Mouse (Mus musculus) hindbrain, embryonic 16.5 days (tissue): ENCODE results near the gene Polr3e. TPM values are rescaled to one million over a fixed set of nuclear protein-coding genes. Genes with fewer than 3 reads are reported as not detected.

Experiments used
- ATAC-seq: fragments of 200-750 bp; cut with Nextera tagmentation; 2 replicates; pipeline ENCODE4 v1.8.0; 2017; ENCODE audit warnings: moderate TSS enrichment, moderate library complexity
- H3K27ac ChIP-seq: fragments of 300-500 bp; sonication (generic); 2 replicates; pipeline ENCODE4 v1.5.1; 2014; ENCODE audit warnings: low read depth, mild to moderate bottlenecking, control low read depth, low read length, moderate library complexity
- H3K27me3 ChIP-seq: fragments of 300-500 bp; sonication (generic); replicated peaks from 2 replicates; pipeline ENCODE4 v1.6.1; 2014; ENCODE audit warnings: low read length; ENCODE audit not compliant: control insufficient read depth, insufficient read depth
- H3K36me3 ChIP-seq: fragments of 300-500 bp; sonication (generic); 2 replicates; pipeline ENCODE4 v1.6.1; 2014; ENCODE audit warnings: mild to moderate bottlenecking, low read length, moderate library complexity, mixed read lengths; ENCODE audit not compliant: control insufficient read depth, insufficient read depth
- H3K4me1 ChIP-seq: fragments of 300-500 bp; sonication (generic); 2 replicates; pipeline ENCODE4 v1.6.1; 2014; ENCODE audit warnings: low read depth, low read length; ENCODE audit not compliant: control insufficient read depth, insufficient read depth
- H3K4me2 ChIP-seq: fragments of 300-500 bp; sonication (generic); 2 replicates; pipeline ENCODE4 v1.6.1; 2014; ENCODE audit warnings: mild to moderate bottlenecking, low read length, control low read depth, moderate library complexity
- H3K4me3 ChIP-seq: fragments of 300-500 bp; sonication (generic); 2 replicates; pipeline ENCODE4 v1.5.1; 2014; ENCODE audit warnings: mild to moderate bottlenecking, low read length, control low read depth, moderate library complexity
- H3K9ac ChIP-seq: fragments of 300-500 bp; sonication (generic); 2 replicates; pipeline ENCODE4 v1.6.1; 2014; ENCODE audit warnings: low read depth, mild to moderate bottlenecking, control low read depth, low read length, moderate library complexity
- H3K9me3 ChIP-seq: fragments of 300-500 bp; sonication (generic); 2 replicates; pipeline ENCODE4 v1.6.1; 2014; ENCODE audit warnings: mild to moderate bottlenecking, low read length, moderate library complexity; ENCODE audit not compliant: control insufficient read depth
- WGBS: fragments of 180-500 bp; shearing (Covaris S2); extraction: QIAGEN DNeasy Blood & Tissue Kit; methylation state at CpG from one replicate; pipeline ENCODE4 v1.1.7; 2014; 5-methylcytosine and 5-hydroxymethylcytosine counted together
- polyA plus RNA-seq: library from polyadenylated mRNA; unstranded; fragments of >200 nt; fragmentation: Nextera tagmentation; extraction: Ambion mirVana; gene quantifications from 2 replicates; pipeline ENCODE4 v1.2.1, GENCODE M21; 2015

Gene Polr3e
- 24.0 and 27.2 TPM in 2 replicates for polyA plus RNA-seq

- Histone ChIP-seq H3K27me3 (no peaks in the 10 kb centered on the region), H3K36me3 (no peaks in the 10 kb centered on the region), H3K27ac (peak within 1 kb of the TSS; percentile 85), H3K9ac (peak within 1 kb of the TSS; percentile 94), H3K9me3 (no peaks in the 10 kb centered on the region), H3K4me3 (peak within 1 kb of the TSS; percentile 83), H3K4me2 (peak within 1 kb of the TSS; percentile 79), H3K4me1 (peaks cover 8% of the 10 kb centered on the region)
- ATAC-seq, result peak; percentile 96
- under 1% methylated on average over 92 of the region's 102 CpGs for WGBS
These were observed at the start of gene Polr3e for GRCm38 (mm10) chr7:120917592-120918461. Gene Polr3e (plus strand): TSS chr7:120917744.

GRCm38 (mm10) chr7:120869883-120870282 is 47.7 kb upstream of the Polr3e start:
- Histone ChIP-seq H3K9me3 (no peaks in the 10 kb centered on the region), H3K4me2 (no peak overlapping the region), H3K4me1 (peaks cover 7% of the 10 kb centered on the region), H3K27ac (0 out of 2 replicates have a peak overlapping the region, but pooled peaks have one; percentile 15), H3K27me3 (no peaks in the 10 kb centered on the region), H3K36me3 (no peaks in the 10 kb centered on the region; the same call in 1 of the 2 replicates), H3K9ac (no peak overlapping the region), H3K4me3 (no peak overlapping the region)
- ATAC-seq, result no peak
- WGBS, result 51% methylated on average over 5 of the region's 5 CpGs

- ATAC-seq, result no peak
- H3K4me2 ChIP-seq, result no peak overlapping the region
These were observed 47.0 kb upstream of the Polr3e start for GRCm38 (mm10) chr7:120870431-120871008.

GRCm38 (mm10) chr7:120873083-120873482 is 44.5 kb upstream of the Polr3e start:
- Histone ChIP-seq H3K4me2 (no peak overlapping the region), H3K9ac (no peak overlapping the region), H3K27ac (no peak overlapping the region), H3K9me3 (no peaks in the 10 kb centered on the region), H3K27me3 (no peaks in the 10 kb centered on the region), H3K4me3 (no peak overlapping the region), H3K36me3 (no peaks in the 10 kb centered on the region; the same call in 1 of the 2 replicates), H3K4me1 (no peaks in the 10 kb centered on the region; the same call in 1 of the 2 replicates)
- WGBS, result 67% methylated on average over 12 of the region's 12 CpGs
- ATAC-seq, result no peak

More at GRCm38 (mm10) chr7:120870431-120871008, 47.0 kb upstream of the Polr3e start:
- Histone ChIP-seq H3K4me1 (peaks cover 3% of the 10 kb centered on the region; the same call in 1 of the 2 replicates), H3K9me3 (no peaks in the 10 kb centered on the region), H3K27me3 (no peaks in the 10 kb centered on the region), H3K36me3 (no peaks in the 10 kb centered on the region; the same call in 1 of the 2 replicates), H3K4me3 (no peak overlapping the region), H3K27ac (no peak overlapping the region), H3K9ac (no peak overlapping the region)
- WGBS, result 55% methylated on average over 5 of the region's 5 CpGs

GRCm38 (mm10) chr7:120874021-120874420 is 43.5 kb upstream of the Polr3e start:
- Histone ChIP-seq H3K4me1 (no peaks in the 10 kb centered on the region; the same call in 1 of the 2 replicates), H3K9me3 (no peaks in the 10 kb centered on the region), H3K4me3 (no peak overlapping the region), H3K4me2 (no peak overlapping the region), H3K9ac (no peak overlapping the region), H3K27me3 (no peaks in the 10 kb centered on the region), H3K27ac (no peak overlapping the region), H3K36me3 (no peaks in the 10 kb centered on the region; the same call in 1 of the 2 replicates)
- no peak for ATAC-seq
- 93% methylated on average over 3 of the region's 3 CpGs for WGBS

- Histone ChIP-seq H3K4me3 (no peak overlapping the region), H3K27me3 (no peaks in the 10 kb centered on the region), H3K4me2 (no peak overlapping the region), H3K9me3 (no peaks in the 10 kb centered on the region), H3K9ac (no peak overlapping the region), H3K4me1 (no peaks in the 10 kb centered on the region; the same call in 1 of the 2 replicates), H3K27ac (no peak overlapping the region), H3K36me3 (no peaks in the 10 kb centered on the region; the same call in 1 of the 2 replicates)
- no peak for ATAC-seq
- WGBS, result 80% methylated on average over 7 of the region's 7 CpGs
These were observed 42.6 kb upstream of the Polr3e start for GRCm38 (mm10) chr7:120874764-120875539.

GRCm38 (mm10) chr7:120875540-120876388 is 41.8 kb upstream of the Polr3e start:
- Histone ChIP-seq H3K36me3 (peaks cover 5% of the 10 kb centered on the region; the same call in 1 of the 2 replicates), H3K9me3 (no peaks in the 10 kb centered on the region), H3K27ac (no peak overlapping the region), H3K4me1 (no peaks in the 10 kb centered on the region), H3K4me2 (no peak overlapping the region), H3K27me3 (no peaks in the 10 kb centered on the region), H3K4me3 (no peak overlapping the region), H3K9ac (no peak overlapping the region)
- no peak for ATAC-seq
- 75% methylated on average over 3 of the region's 3 CpGs for WGBS

GRCm38 (mm10) chr7:120878271-120878670 is 39.3 kb upstream of the Polr3e start:
- no peaks in the 10 kb centered on the region for H3K27me3 ChIP-seq
- H3K4me3 ChIP-seq, result no peak overlapping the region
- H3K9me3 ChIP-seq, result no peaks in the 10 kb centered on the region
- H3K4me1 ChIP-seq, result no peaks in the 10 kb centered on the region
- ATAC-seq, result no peak
- no peak overlapping the region for H3K27ac ChIP-seq
- no peak overlapping the region for H3K9ac ChIP-seq
- H3K36me3 ChIP-seq, result peaks cover 11% of the 10 kb centered on the region; the same call in 1 of the 2 replicates
- no peak overlapping the region for H3K4me2 ChIP-seq
- 54% methylated on average over 6 of the region's 6 CpGs for WGBS
